Mouse (Mus musculus) small intestine, adult 2 months (tissue): ENCODE results near the gene Ugt1a6b.

Source experiments
- CTCF ChIP-seq: fragments of 200-500 bp; IDR thresholded peaks from 2 replicates; pipeline ENCODE4 v1.5.1; 2012; ENCODE audit warnings: low read depth, mild to moderate bottlenecking, control low read depth, inconsistent platforms, low read length, moderate library complexity, mixed read lengths; ENCODE audit not compliant: insufficient replicate concordance, insufficient read length; ENCODE audit errors: extremely low read depth
- POLR2A ChIP-seq: fragments of 200-500 bp; IDR thresholded peaks from 2 replicates; pipeline ENCODE4 v1.6.1; 2012; ENCODE audit warnings: low read depth, mild to moderate bottlenecking, control low read depth, inconsistent platforms, low read length, moderate library complexity

- TF ChIP-seq CTCF = no peak
- TF ChIP-seq POLR2A = no peak
Measured at GRCm38 (mm10) chr1:88192136-88192535, 89.1 kb downstream of the Ugt1a6b start.
